Mouse (Mus musculus) megakaryocyte, embryonic 14.5 days (primary cell): ENCODE measurements around the gene Adad2. TPM values are rescaled to one million over a fixed set of nuclear protein-coding genes. Genes with fewer than 3 reads are reported as not detected.

Experiments
- H3K27me3 ChIP-seq: replicated peaks from 2 replicates; pipeline ENCODE3; 2012; ENCODE audit warnings: inconsistent platforms
- H3K36me3 ChIP-seq: replicated peaks from 2 replicates; pipeline ENCODE3; 2012; ENCODE audit warnings: low read length, inconsistent platforms, mixed read lengths
- H3K4me1 ChIP-seq: 2 replicates; pipeline ENCODE4 v1.6.1; 2012; ENCODE audit warnings: inconsistent platforms
- H3K4me3 ChIP-seq: replicated peaks from 2 replicates; pipeline ENCODE3; 2012; ENCODE audit warnings: moderate library complexity, mild to moderate bottlenecking, inconsistent platforms
- H3K9me3 ChIP-seq: 2 replicates; pipeline ENCODE4 v1.6.1; 2012; ENCODE audit warnings: inconsistent platforms
- FLI1 ChIP-seq: IDR thresholded peaks from 2 replicates; pipeline ENCODE4 v1.6.1; 2012; ENCODE audit warnings: low read length, inconsistent platforms, mixed read lengths
- GATA1 ChIP-seq: IDR thresholded peaks from 3 replicates; pipeline ENCODE4 v1.6.1; 2012; ENCODE audit warnings: mixed read lengths, low read length, inconsistent platforms, borderline replicate concordance
- polyA plus RNA-seq: library from polyadenylated mRNA; stranded (reverse); fragments of >175 nt; gene quantifications from 2 replicates; pipeline ENCODE4 v1.2.3, GENCODE M21; 2012; ENCODE audit warnings: low replicate concordance; ENCODE audit not compliant: insufficient read depth

Adad2 gene
- polyA plus RNA-seq, 1 experiment = not detected

DNA sequence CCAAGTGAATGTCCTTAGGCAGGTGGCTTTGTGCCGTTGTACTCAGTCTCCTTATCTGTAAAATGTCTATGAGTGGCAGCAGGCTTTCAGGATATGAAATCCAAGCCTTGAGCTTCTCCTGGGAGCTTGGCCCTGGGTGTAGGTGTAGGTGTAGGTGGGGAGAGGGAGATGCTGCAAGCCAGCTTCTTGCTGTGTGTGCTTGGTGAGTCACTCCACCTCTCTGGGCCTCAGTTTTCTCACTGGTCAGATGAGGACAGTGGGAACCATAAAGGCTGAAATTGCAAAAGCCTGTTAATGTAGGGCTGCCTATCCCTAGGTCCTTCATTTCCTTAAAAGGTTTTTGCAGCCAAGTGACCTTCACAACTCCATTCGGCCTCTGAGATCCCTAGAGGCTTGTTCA lies 23.4 kb downstream of the Adad2 start:
- Histone ChIP-seq H3K4me3 (no peak overlapping the region), H3K36me3 (no peaks in the 10 kb centered on the region), H3K4me1 (no peaks in the 10 kb centered on the region), H3K9me3 (no peaks in the 10 kb centered on the region), H3K27me3 (peaks cover 78% of the 10 kb centered on the region)
- TF ChIP-seq GATA1 = no peak
- TF ChIP-seq FLI1 = no peak

- Histone ChIP-seq H3K36me3 (no peaks in the 10 kb centered on the region), H3K9me3 (peaks cover under 1% of the 10 kb centered on the region; the same call in 1 of the 2 replicates), H3K4me1 (no peaks in the 10 kb centered on the region), H3K4me3 (no peak overlapping the region), H3K27me3 (peaks cover 73% of the 10 kb centered on the region)
- TF ChIP-seq GATA1 = no peak
- no peak for TF ChIP-seq FLI1
Measured at GRCm38 (mm10) chr8:119636766-119637165, 24.2 kb downstream of the Adad2 start.

- Histone ChIP-seq H3K36me3 (no peaks in the 10 kb centered on the region), H3K27me3 (peaks cover 69% of the 10 kb centered on the region), H3K4me1 (no peaks in the 10 kb centered on the region), H3K9me3 (peaks cover 6% of the 10 kb centered on the region), H3K4me3 (no peak overlapping the region)
- TF ChIP-seq FLI1 (no peak), GATA1 (no peak)
Measured at GRCm38 (mm10) chr8:119637381-119637780, 24.8 kb downstream of the Adad2 start.

DNA sequence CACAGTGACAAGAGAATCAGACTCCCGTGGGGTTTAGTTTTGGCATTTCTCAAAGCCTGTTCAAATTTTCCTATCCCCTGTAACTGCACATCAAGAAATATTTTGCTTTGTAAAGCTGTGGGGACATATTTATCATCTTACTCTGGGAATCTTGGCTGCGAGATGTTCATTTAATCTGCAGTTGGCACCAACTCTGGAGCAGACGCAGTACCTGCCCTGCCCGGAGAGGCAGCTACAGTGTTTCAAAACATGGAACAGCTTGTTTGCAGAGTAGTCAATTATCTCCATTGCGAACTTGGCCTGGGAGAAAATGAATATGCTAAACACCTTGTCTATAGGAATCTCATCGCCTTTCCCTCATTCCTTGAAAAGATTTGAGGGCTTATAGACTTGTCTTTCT lies 25.7 kb downstream of the Adad2 start:
- peaks cover 68% of the 10 kb centered on the region for H3K27me3 ChIP-seq
- H3K4me3 ChIP-seq = no peak overlapping the region
- H3K36me3 ChIP-seq = no peaks in the 10 kb centered on the region
- no peaks in the 10 kb centered on the region for H3K4me1 ChIP-seq
- peaks cover 10% of the 10 kb centered on the region for H3K9me3 ChIP-seq
- TF ChIP-seq FLI1 (no peak), GATA1 (no peak)

DNA sequence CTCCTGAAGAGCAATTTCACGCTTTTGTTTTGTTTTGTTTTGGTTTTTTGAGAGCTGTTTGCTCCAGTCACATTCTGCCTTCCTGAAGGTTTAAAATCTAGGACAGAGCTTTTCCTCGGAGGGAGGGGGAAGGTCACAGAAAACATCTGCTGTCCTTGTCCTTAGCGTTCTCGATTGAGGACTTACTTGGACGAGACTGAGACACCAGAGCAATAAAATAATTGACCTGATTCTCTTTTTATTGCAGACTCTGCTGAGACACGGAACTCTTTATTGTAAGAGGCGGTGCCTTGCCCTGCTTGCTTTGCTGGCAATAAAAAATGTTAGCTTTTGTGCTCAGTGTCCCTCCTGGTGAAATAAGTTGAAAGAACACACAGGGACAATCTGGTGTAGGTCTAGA lies 27.3 kb downstream of the Adad2 start:
- H3K4me1 ChIP-seq = no peaks in the 10 kb centered on the region
- no peak for TF ChIP-seq FLI1
- TF ChIP-seq GATA1 = no peak
- peaks cover 10% of the 10 kb centered on the region for H3K9me3 ChIP-seq
- H3K36me3 ChIP-seq = no peaks in the 10 kb centered on the region
- H3K27me3 ChIP-seq = peaks cover 60% of the 10 kb centered on the region
- no peak overlapping the region for H3K4me3 ChIP-seq

- Histone ChIP-seq H3K4me3 (no peak overlapping the region), H3K36me3 (no peaks in the 10 kb centered on the region)
Measured at GRCm38 (mm10) chr8:119641058-119641457, 28.5 kb downstream of the Adad2 start.

DNA sequence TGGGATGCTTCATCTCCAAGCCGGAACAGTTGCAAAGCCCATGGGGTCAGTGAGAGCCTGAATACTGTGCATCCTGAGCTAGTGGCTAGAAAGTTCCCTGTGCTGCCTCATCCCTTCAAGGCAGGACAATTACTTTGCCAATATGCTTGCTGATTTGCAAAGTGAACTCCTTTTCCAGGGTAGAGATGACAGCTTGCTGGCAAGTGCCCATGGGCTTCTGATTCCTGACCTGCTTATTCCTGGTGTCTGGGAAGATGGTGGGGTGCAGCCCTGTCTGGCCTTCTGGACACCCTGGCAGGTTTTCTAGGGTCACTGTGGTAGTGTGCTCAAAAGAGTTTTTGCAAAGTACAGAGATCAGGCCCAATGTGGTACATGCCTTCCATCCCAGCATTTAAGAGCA lies 30.4 kb downstream of the Adad2 start:
- Histone ChIP-seq H3K27me3 (peaks cover 37% of the 10 kb centered on the region), H3K36me3 (no peaks in the 10 kb centered on the region), H3K4me1 (no peaks in the 10 kb centered on the region), H3K4me3 (no peak overlapping the region), H3K9me3 (peaks cover 31% of the 10 kb centered on the region)
- TF ChIP-seq FLI1 (no peak), GATA1 (no peak)

More at GRCm38 (mm10) chr8:119641058-119641457, 28.5 kb downstream of the Adad2 start:
- H3K27me3 ChIP-seq = peaks cover 56% of the 10 kb centered on the region
- no peaks in the 10 kb centered on the region for H3K4me1 ChIP-seq
- no peak for TF ChIP-seq GATA1
- TF ChIP-seq FLI1 = no peak
- H3K9me3 ChIP-seq = peaks cover 19% of the 10 kb centered on the region

GRCm38 (mm10) chr8:119644429-119644960 lies 31.9 kb downstream of the Adad2 start:
- peaks cover 31% of the 10 kb centered on the region for H3K9me3 ChIP-seq
- no peak for TF ChIP-seq GATA1
- no peak for TF ChIP-seq FLI1
- no peak overlapping the region for H3K4me3 ChIP-seq
- H3K36me3 ChIP-seq = no peaks in the 10 kb centered on the region
- H3K27me3 ChIP-seq = peaks cover 40% of the 10 kb centered on the region
- no peaks in the 10 kb centered on the region for H3K4me1 ChIP-seq

GRCm38 (mm10) chr8:119644981-119645597 lies 32.5 kb downstream of the Adad2 start:
- Histone ChIP-seq H3K4me3 (no peak overlapping the region), H3K27me3 (peaks cover 42% of the 10 kb centered on the region), H3K4me1 (no peaks in the 10 kb centered on the region), H3K36me3 (no peaks in the 10 kb centered on the region), H3K9me3 (peaks cover 31% of the 10 kb centered on the region)
- TF ChIP-seq GATA1 (no peak), FLI1 (no peak)

- TF ChIP-seq GATA1 (no peak), FLI1 (no peak)
- no peak overlapping the region for H3K4me3 ChIP-seq
- peaks cover 38% of the 10 kb centered on the region for H3K27me3 ChIP-seq
- H3K36me3 ChIP-seq = no peaks in the 10 kb centered on the region
- no peaks in the 10 kb centered on the region for H3K4me1 ChIP-seq
- H3K9me3 ChIP-seq = peaks cover 31% of the 10 kb centered on the region
Measured at GRCm38 (mm10) chr8:119646197-119646596, 33.6 kb downstream of the Adad2 start.

GRCm38 (mm10) chr8:119646846-119647245 lies 34.3 kb downstream of the Adad2 start:
- Histone ChIP-seq H3K4me3 (no peak overlapping the region), H3K9me3 (peaks cover 30% of the 10 kb centered on the region), H3K4me1 (no peaks in the 10 kb centered on the region), H3K27me3 (peaks cover 42% of the 10 kb centered on the region), H3K36me3 (no peaks in the 10 kb centered on the region)
- TF ChIP-seq FLI1 = no peak
- no peak for TF ChIP-seq GATA1
